ENCODE assay signal across 9 mouse cellular contexts in genomic region chr10:75828500-75828931, GRCm38 (mm10). TPM values are rescaled to one million over a fixed set of nuclear protein-coding genes. Genes with fewer than 3 reads are reported as not detected.
DNase-seq lines count a peak whose midpoint lies in the region; ATAC-seq and TF ChIP-seq lines count a peak whose summit lies in the region.
"Had no signal": no experiment of that assay in that cellular context is flagged by ENCODE, and none has a peak within 500 bp of the region (broad histone marks: within the 10 kb centered on the region; RNA-seq: fewer than 3 reads in every experiment).

No protein-coding gene starts in this region.

- H3K79me2 ChIP-seq in heart, adult 2 months (replicated peaks; ENCODE audit: control insufficient read depth, insufficient read depth, low read length), result no peaks in the 10 kb centered on the region

- 0 out of 2 replicates have a peak, but pooled peaks cover 2% of the 10 kb centered on the region for H3K9me3 ChIP-seq in heart, embryonic 12.5 days (replicated peaks)

- H3K27me3 ChIP-seq in heart, adult 2 months (ENCODE audit: control insufficient read depth, insufficient read depth, low read length), result no peaks in the 10 kb centered on the region
- H3K27me3 ChIP-seq in heart, embryonic 12.5 days (replicated peaks), result no peaks in the 10 kb centered on the region; the same call in 1 of the 2 replicates

- no peak for TF ChIP-seq POLR2A in heart, adult 2 months (IDR thresholded peaks at IDR 0.05; ENCODE audit: insufficient read depth, low read depth, low read length)

- H3K4me3 ChIP-seq in heart, adult 2 months, result no peak overlapping the region
- no peak overlapping the region for H3K4me3 ChIP-seq in heart, embryonic 12.5 days

- TF ChIP-seq EP300 in heart, adult 2 months (IDR thresholded peaks at IDR 0.05; ENCODE audit: insufficient read depth, low read depth, low read length), result 0 out of 2 replicates have a peak, but pooled peaks have one; percentile 7

- no peaks in the 10 kb centered on the region for H3K36me3 ChIP-seq in heart, adult 2 months (ENCODE audit: control insufficient read depth, insufficient read depth, low read length)
- no peaks in the 10 kb centered on the region for H3K36me3 ChIP-seq in heart, embryonic 12.5 days

- no peak for TF ChIP-seq CTCF in heart, adult 2 months (IDR thresholded peaks at IDR 0.05)

- no peak overlapping the region; the same call in 1 of the 2 replicates for H3K27ac ChIP-seq in heart, adult 2 months
- H3K27ac ChIP-seq in heart, embryonic 12.5 days (ENCODE audit: poor library complexity, severe bottlenecking), result no peak overlapping the region
- H3K27ac ChIP-seq: macrophage had no signal

- no peak for ATAC-seq in heart, embryonic 12.5 days (ENCODE audit: insufficient number of reproducible peaks, low FRiP score)

- intact Hi-C loops in heart, adult 2 months (cut with DNase I), result loop anchor here (1.0 kb wide), 1 partner anchor 64 kb away; the partner anchor contains the start of gene Cabin1
- intact Hi-C loops in left cerebral cortex, postnatal 4 days (cut with DNase I), result no loop called here

- peak; percentile 71 to 79 for DNase-seq in heart, adult 2 months
- DNase-seq in 416B (ENCODE audit: low read depth), result peak; percentile 8
- DNase-seq in cerebellum, adult 11 months, result peak; percentile 75
- peak; percentile 77 to 82 for DNase-seq in heart, adult 9 months (ENCODE audit: low spot score in 2 of 2)
- peak; percentile 90 for DNase-seq in left cerebral cortex, postnatal 4 days
- no peak for DNase-seq in thymus, postnatal 4 days
- no peak for DNase-seq in thymus, postnatal 10 days (ENCODE audit: low spot score in 2 of 2)

- no peak overlapping the region for H3K9ac ChIP-seq in heart, adult 2 months (ENCODE audit: low read depth, low read length)
- no peak overlapping the region for H3K9ac ChIP-seq in heart, embryonic 12.5 days

- no peak overlapping the region for H3K4me2 ChIP-seq in heart, embryonic 12.5 days

- peaks cover 8% of the 10 kb centered on the region for H3K4me1 ChIP-seq in heart, adult 2 months (ENCODE audit: control insufficient read depth, insufficient read depth, low read length)
- H3K4me1 ChIP-seq in heart, embryonic 12.5 days (replicated peaks), result 0 out of 2 replicates have a peak, but pooled peaks cover 4% of the 10 kb centered on the region

RNA-seq across cellular contexts. Expression of gene Gstt4, which starts 6.2 kb away (rescaled TPM):
- not detected for total RNA-seq in heart, adult 2 months (2021)
- 0.29 and 0.44 TPM in 2 replicates for polyA plus RNA-seq in heart, adult 2 months (2012; rRNA removed)
- not detected in 2 replicates for polyA plus RNA-seq in heart, embryonic 12.5 days (2016; fragmentation: Nextera tagmentation; extraction: Ambion mirVana)
- total RNA-seq in left cerebral cortex, postnatal 4 days (2021), result not detected
- polyA plus RNA-seq: macrophage had no signal

RNA-seq across cellular contexts. Expression of gene Gstt2, which starts 8.7 kb away (rescaled TPM):
- 10 to 100 TPM in 1 of 2 experiments, 1 to 10 TPM in 1; 8.0 to 12.8 TPM for total RNA-seq in heart, adult 2 months (2021)
- polyA plus RNA-seq in heart, adult 2 months (2012; rRNA removed), result 53.4 and 69.1 TPM in 2 replicates
- polyA plus RNA-seq in heart, embryonic 12.5 days (2016; fragmentation: Nextera tagmentation; extraction: Ambion mirVana), result 7.2 and 8.1 TPM in 2 replicates
- 1 to 10 TPM; 3.6 to 4.3 TPM for total RNA-seq in left cerebral cortex, postnatal 4 days (2021)

RNA-seq across cellular contexts. Expression of gene Gstt1, which starts 30.1 kb away (rescaled TPM):
- total RNA-seq in heart, adult 2 months (2021), result 10 to 100 TPM; 15.8 to 16.8 TPM
- 52.1 and 58.5 TPM in 2 replicates for polyA plus RNA-seq in heart, adult 2 months (2012; rRNA removed)
- polyA plus RNA-seq in heart, embryonic 12.5 days (2016; fragmentation: Nextera tagmentation; extraction: Ambion mirVana), result 3.9 and 4.2 TPM in 2 replicates
- total RNA-seq in left cerebral cortex, postnatal 4 days (2021), result 1 to 10 TPM; 6.6 to 9.4 TPM

RNA-seq across cellular contexts. Expression of gene Mif, which starts 31.5 kb away (rescaled TPM):
- 100 to 1,000 TPM; 200 to 220 TPM for total RNA-seq in heart, adult 2 months (2021)
- 375 and 556 TPM in 2 replicates for polyA plus RNA-seq in heart, adult 2 months (2012; rRNA removed)
- 2,266 and 2,393 TPM in 2 replicates for polyA plus RNA-seq in heart, embryonic 12.5 days (2016; fragmentation: Nextera tagmentation; extraction: Ambion mirVana)
- 100 to 1,000 TPM; 844 to 864 TPM for total RNA-seq in left cerebral cortex, postnatal 4 days (2021)

RNA-seq across cellular contexts. Expression of gene Gstt3, which starts 47.3 kb away (rescaled TPM):
- total RNA-seq in heart, adult 2 months (2021), result 1 to 10 TPM; 2.9 to 5.7 TPM
- 7.1 and 9.0 TPM in 2 replicates for polyA plus RNA-seq in heart, adult 2 months (2012; rRNA removed)
- polyA plus RNA-seq in heart, embryonic 12.5 days (2016; fragmentation: Nextera tagmentation; extraction: Ambion mirVana), result 2.7 and 3.2 TPM in 2 replicates
- total RNA-seq in left cerebral cortex, postnatal 4 days (2021), result under 1 TPM; 0.60 to 0.70 TPM

Comparison
In these comparisons a context has a peak if more than half of its experiments do, and no peak if none do; other contexts are left out.
1. DNase-seq: peak in heart, adult 2 months (2 of 2), 416B (single experiment), cerebellum, adult 11 months (single experiment), heart, adult 9 months (2 of 2) and left cerebral cortex, postnatal 4 days (single experiment); none in thymus, postnatal 4 days (single experiment) and thymus, postnatal 10 days (0 of 2).